Mouse (Mus musculus): Measurements from ENCODE around the gene Slc4a3. TPM values are rescaled to one million over a fixed set of nuclear protein-coding genes. Genes with fewer than 3 reads are reported as not detected.

Slc4a3 gene
- total RNA-seq, 2 experiments from 2014 or later, result 180 to 185 TPM

GRCm38 (mm10) chr1:75550586-75550985 is 4.5 kb downstream of the Slc4a3 start:
- no peak overlapping the region for H3K4me3 ChIP-seq
- intact Hi-C loops (cut with DNase I), result no loop called here
- TF ChIP-seq CTCF (IDR thresholded peaks at IDR 0.05), result no peak
- no peak overlapping the region for H3K27ac ChIP-seq
- DNase-seq (ENCODE audit: extremely low spot score in 1 of 2, low spot score in 2 of 2), result no peak

GRCm38 (mm10) chr1:75555680-75556079 is 9.6 kb downstream of the Slc4a3 start:
- DNase-seq (ENCODE audit: extremely low spot score in 1 of 2, low spot score in 2 of 2), result no peak
- intact Hi-C loops (cut with DNase I), result loop anchor here (1.0 kb wide), 1 partner anchor 33 kb away; no protein-coding TSS in a partner anchor
- no peak overlapping the region for H3K4me3 ChIP-seq
- TF ChIP-seq CTCF (IDR thresholded peaks at IDR 0.05), result no peak; the same call in 1 of the 2 replicates
- H3K27ac ChIP-seq, result peak overlapping the region; percentile 45; the same call in 1 of the 2 replicates

GRCm38 (mm10) chr1:75556143-75556781 is 10.2 kb downstream of the Slc4a3 start:
- TF ChIP-seq CTCF (IDR thresholded peaks at IDR 0.05), result no peak
- Histone ChIP-seq H3K27ac (peak overlapping the region; percentile 73), H3K4me3 (no peak overlapping the region)
- no peak for DNase-seq (ENCODE audit: extremely low spot score in 1 of 2, low spot score in 2 of 2)
- intact Hi-C loops (cut with DNase I), result loop anchor here (1.0 kb wide), 1 partner anchor 32 kb away; no protein-coding TSS in a partner anchor

GRCm38 (mm10) chr1:75557041-75557440 is 11.0 kb downstream of the Slc4a3 start:
- intact Hi-C loops (cut with DNase I), result no loop called here
- Histone ChIP-seq H3K27ac (peak overlapping the region; percentile 73), H3K4me3 (no peak overlapping the region)
- TF ChIP-seq CTCF (IDR thresholded peaks at IDR 0.05), result no peak
- DNase-seq (ENCODE audit: extremely low spot score in 1 of 2, low spot score in 2 of 2), result no peak

GRCm38 (mm10) chr1:75558388-75559178 is 12.5 kb downstream of the Slc4a3 start:
- H3K4me3 ChIP-seq, result no peak overlapping the region
- H3K27ac ChIP-seq, result peak overlapping the region; percentile 84
- intact Hi-C loops (cut with DNase I), result loop anchor here (2.0 kb wide), 1 partner anchor 80 kb away; the partner anchor contains the start of genes Chpf and Tmem198
- DNase-seq (ENCODE audit: extremely low spot score in 1 of 2, low spot score in 2 of 2), result no peak
- TF ChIP-seq CTCF (IDR thresholded peaks at IDR 0.05), result no peak

- Histone ChIP-seq H3K4me3 (no peak overlapping the region), H3K27ac (peak overlapping the region; percentile 84)
- intact Hi-C loops (cut with DNase I), result loop anchor here (2.0 kb wide), 1 partner anchor 81 kb away; the partner anchor contains the start of genes Chpf and Tmem198
- peak; percentile 99 for TF ChIP-seq CTCF (IDR thresholded peaks at IDR 0.05)
- DNase-seq (ENCODE audit: extremely low spot score in 1 of 2, low spot score in 2 of 2), result peak; percentile 94 to 95
These were observed 13.3 kb downstream of the Slc4a3 start for GRCm38 (mm10) chr1:75559212-75559925.

GRCm38 (mm10) chr1:75560206-75560913 is 14.3 kb downstream of the Slc4a3 start:
- no peak for DNase-seq (ENCODE audit: extremely low spot score in 1 of 2, low spot score in 2 of 2)
- H3K27ac ChIP-seq, result peak overlapping the region; percentile 59; the same call in 1 of the 2 replicates
- TF ChIP-seq CTCF (IDR thresholded peaks at IDR 0.05), result no peak
- intact Hi-C loops (cut with DNase I), result no loop called here
- H3K4me3 ChIP-seq, result no peak overlapping the region

- H3K4me3 ChIP-seq, result no peak overlapping the region
- intact Hi-C loops (cut with DNase I), result no loop called here
- DNase-seq (ENCODE audit: extremely low spot score in 1 of 2, low spot score in 2 of 2), result no peak
- no peak for TF ChIP-seq CTCF (IDR thresholded peaks at IDR 0.05)
- H3K27ac ChIP-seq, result no peak overlapping the region
These were observed 15.3 kb downstream of the Slc4a3 start for GRCm38 (mm10) chr1:75561221-75561897.

- TF ChIP-seq CTCF (IDR thresholded peaks at IDR 0.05), result no peak
- no peak for DNase-seq (ENCODE audit: extremely low spot score in 1 of 2, low spot score in 2 of 2)
- intact Hi-C loops (cut with DNase I), result no loop called here
- no peak overlapping the region for H3K27ac ChIP-seq
- no peak overlapping the region for H3K4me3 ChIP-seq
These were observed 15.8 kb downstream of the Slc4a3 start for GRCm38 (mm10) chr1:75561898-75562238.

- no peak overlapping the region for H3K4me3 ChIP-seq
- DNase-seq (ENCODE audit: extremely low spot score in 1 of 2, low spot score in 2 of 2), result no peak
- no peak overlapping the region for H3K27ac ChIP-seq
- intact Hi-C loops (cut with DNase I), result no loop called here
- TF ChIP-seq CTCF (IDR thresholded peaks at IDR 0.05), result no peak
These were observed 18.0 kb downstream of the Slc4a3 start for GRCm38 (mm10) chr1:75564102-75564501.

- no peak; the same call in 1 of the 2 replicates for TF ChIP-seq CTCF (IDR thresholded peaks at IDR 0.05)
- no peak overlapping the region for H3K4me3 ChIP-seq
- intact Hi-C loops (cut with DNase I), result no loop called here
- no peak for DNase-seq (ENCODE audit: extremely low spot score in 1 of 2, low spot score in 2 of 2)
- peak overlapping the region; percentile 38; the same call in 1 of the 2 replicates for H3K27ac ChIP-seq
These were observed 18.9 kb downstream of the Slc4a3 start for GRCm38 (mm10) chr1:75564916-75565315.

Data from left cerebral cortex, adult 2 months (tissue).